Mouse (Mus musculus) myocyte (in vitro differentiated cells): ENCODE measurements around the gene Cptp. TPM values are rescaled to one million over a fixed set of nuclear protein-coding genes. Genes with fewer than 3 reads are reported as not detected.

ENCODE experiments used
- H3K27me3 ChIP-seq: one replicate; pipeline ENCODE4 v1.6.1; 2011; ENCODE audit not compliant: control insufficient read depth, insufficient read depth, insufficient read length
- H3K36me3 ChIP-seq: one replicate; pipeline ENCODE4 v1.6.1; 2011; ENCODE audit not compliant: control insufficient read depth, insufficient read depth
- H3K4me2 ChIP-seq: one replicate; pipeline ENCODE4 v1.6.1; 2011; ENCODE audit warnings: low read depth, control low read depth
- H3K4me3 ChIP-seq: one replicate; pipeline ENCODE4 v1.5.1; 2011; ENCODE audit warnings: mild to moderate bottlenecking, control low read depth, moderate library complexity
- H3K79me2 ChIP-seq: one replicate; pipeline ENCODE4 v1.6.1; 2011; ENCODE audit not compliant: control insufficient read depth, insufficient read depth
- H3ac ChIP-seq: one replicate; pipeline ENCODE4 v1.6.1; 2011; ENCODE audit not compliant: control insufficient read depth, insufficient read length
- CEBPB ChIP-seq: IDR thresholded peaks from 2 replicates; pipeline ENCODE4 v1.6.1; 2011; ENCODE audit warnings: mild to moderate bottlenecking, moderate library complexity; ENCODE audit not compliant: poor library complexity, insufficient read depth, severe bottlenecking
- E2F4 ChIP-seq: IDR thresholded peaks from one replicate; pipeline ENCODE4 v1.6.1; 2011; ENCODE audit warnings: mild to moderate bottlenecking, control low read depth, moderate library complexity; ENCODE audit not compliant: insufficient read depth
- MAX ChIP-seq: IDR thresholded peaks from one replicate; pipeline ENCODE4 v1.6.1; 2011; ENCODE audit warnings: low read depth, mild to moderate bottlenecking, control low read depth
- MYOD1 ChIP-seq, 3 experiments: IDR thresholded peaks; one replicate each; pipeline ENCODE4 v1.6.1; 2011; ENCODE audit warnings: control low read depth in 2 of 3, low read depth in 2 of 3, mild to moderate bottlenecking in 2 of 3, moderate library complexity in 1 of 3; ENCODE audit not compliant: insufficient read length in 2 of 3, control insufficient read depth in 1 of 3
- MYOG ChIP-seq, 3 experiments: IDR thresholded peaks; one replicate each; pipeline ENCODE4 v1.6.1; 2011; ENCODE audit warnings: control low read depth in 2 of 3, low read depth in 2 of 3, mild to moderate bottlenecking in 2 of 3; ENCODE audit not compliant: insufficient read length in 2 of 3, control insufficient read depth in 1 of 3, insufficient read depth in 1 of 3
- POLR2A ChIP-seq: IDR thresholded peaks from one replicate; pipeline ENCODE4 v1.6.1; 2011; ENCODE audit warnings: low read depth, mild to moderate bottlenecking, control low read depth, moderate library complexity; ENCODE audit not compliant: insufficient read length
- POLR2AphosphoS2 ChIP-seq: IDR thresholded peaks from one replicate; pipeline ENCODE4 v1.6.1; 2011; ENCODE audit warnings: low read depth, control low read depth; ENCODE audit not compliant: insufficient read length
- REST ChIP-seq: IDR thresholded peaks from one replicate; pipeline ENCODE4 v1.6.1; 2011; ENCODE audit warnings: mild to moderate bottlenecking, control low read depth, moderate library complexity; ENCODE audit not compliant: insufficient read depth, insufficient read length
- SRF ChIP-seq: IDR thresholded peaks from one replicate; pipeline ENCODE4 v1.6.1; 2011; ENCODE audit warnings: low read depth; ENCODE audit not compliant: control insufficient read depth, insufficient read length
- TCF12 ChIP-seq: IDR thresholded peaks from one replicate; pipeline ENCODE4 v1.6.1; 2011; ENCODE audit warnings: mild to moderate bottlenecking, control low read depth; ENCODE audit not compliant: poor library complexity, insufficient read depth, severe bottlenecking
- TCF3 ChIP-seq: IDR thresholded peaks from one replicate; pipeline ENCODE4 v1.6.1; 2011; ENCODE audit warnings: low read depth, control low read depth; ENCODE audit not compliant: insufficient read length
- USF1 ChIP-seq: IDR thresholded peaks from one replicate; pipeline ENCODE4 v1.6.1; 2011; ENCODE audit warnings: low read depth, mild to moderate bottlenecking, control low read depth, moderate library complexity
- polyA plus RNA-seq: library from polyadenylated mRNA; unstranded; fragments of >200 nt; fragmentation: generic; extraction: Trizol; gene quantifications from one replicate; pipeline ENCODE4 v1.2.1, GENCODE M21; 2012; ENCODE audit warnings: missing spikeins

Gene Cptp
- polyA plus RNA-seq, 1 experiment, result 10.5 TPM

DNA sequence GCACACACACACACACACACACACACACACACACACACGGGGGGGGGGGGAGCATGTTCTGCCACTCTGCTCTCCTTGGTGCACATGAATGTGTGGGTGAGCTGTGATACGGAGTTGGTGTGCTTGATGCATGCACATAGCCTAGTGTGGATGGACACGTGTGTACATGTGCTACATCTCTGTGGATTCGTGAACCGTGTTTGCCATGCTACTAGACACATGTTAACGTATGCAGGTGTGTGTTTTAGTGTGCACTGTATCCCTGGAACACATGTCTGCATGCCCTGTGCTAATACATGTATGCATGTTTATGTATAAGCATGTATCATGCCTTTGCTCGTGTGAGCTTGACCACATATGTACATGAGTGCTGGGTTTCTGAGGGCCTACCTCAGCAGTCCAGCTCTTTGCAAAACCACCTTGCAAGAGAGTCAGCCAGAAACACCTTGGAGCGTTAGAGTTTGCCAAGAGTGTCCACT, 24.0 kb upstream of the Cptp start:
- no peaks in the 10 kb centered on the region for H3K27me3 ChIP-seq
- H3K79me2 ChIP-seq, result peaks cover 35% of the 10 kb centered on the region
- no peaks in the 10 kb centered on the region for H3K36me3 ChIP-seq
- peak overlapping the region; percentile 83 for H3K4me2 ChIP-seq
- no peak for TF ChIP-seq TCF3
- TF ChIP-seq MYOG (IDR thresholded peaks at IDR 0.05; ENCODE audit: control insufficient read depth in 1 of 3, insufficient read depth in 1 of 3, insufficient read length in 2 of 3, low read depth in 2 of 3), result no peak
- TF ChIP-seq CEBPB, result no peak
- TF ChIP-seq MAX, result no peak
- TF ChIP-seq E2F4, result no peak
- peak overlapping the region; percentile 78 for H3K4me3 ChIP-seq
- H3ac ChIP-seq, result peak overlapping the region; percentile 94

DNA sequence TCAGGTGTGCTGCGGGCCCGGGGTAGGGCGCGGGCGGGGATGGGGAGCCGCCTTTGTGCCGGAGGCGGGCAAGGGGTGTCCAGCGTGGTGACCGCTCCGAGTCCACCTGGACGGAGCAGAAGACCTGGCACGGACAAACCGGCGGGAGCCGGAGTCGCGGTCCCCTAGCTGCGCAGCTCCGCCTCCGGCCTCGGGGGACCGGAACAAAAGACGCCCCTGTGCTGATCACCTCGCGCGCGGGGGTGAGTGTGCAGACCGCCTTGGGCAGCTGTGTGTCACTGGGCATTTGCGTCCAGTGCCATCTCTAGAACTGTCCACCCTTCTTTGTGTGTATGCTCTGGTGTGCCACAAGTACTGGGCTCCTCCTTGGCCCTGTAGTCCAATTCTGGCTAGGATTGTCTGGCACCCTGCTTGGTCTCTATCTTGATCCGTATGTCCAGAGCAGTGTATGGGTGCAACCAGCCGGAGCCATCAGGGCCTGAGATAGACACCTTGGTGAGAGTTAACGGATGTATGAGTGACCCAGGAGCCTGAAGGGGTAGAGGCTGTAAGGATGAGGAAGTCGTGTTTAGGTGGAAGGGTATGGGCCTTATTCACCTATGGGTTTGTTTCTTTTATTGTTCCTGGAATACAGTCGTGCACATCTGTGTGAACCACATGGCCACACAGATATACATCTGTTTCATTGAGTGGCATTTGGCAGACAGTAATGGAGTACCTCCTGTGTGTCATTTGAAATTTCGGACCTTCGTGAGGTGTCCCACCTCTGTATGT, 23.4 kb upstream of the Cptp start:
- Histone ChIP-seq H3K79me2 (peaks cover 35% of the 10 kb centered on the region), H3K36me3 (no peaks in the 10 kb centered on the region), H3K27me3 (no peaks in the 10 kb centered on the region), H3K4me3 (peak overlapping the region; percentile 78), H3ac (peak overlapping the region; percentile 94), H3K4me2 (peak overlapping the region; percentile 83)
- TF ChIP-seq MYOG (IDR thresholded peaks at IDR 0.05; ENCODE audit: control insufficient read depth in 1 of 3, insufficient read depth in 1 of 3, insufficient read length in 2 of 3, low read depth in 2 of 3), result no peak
- TF ChIP-seq POLR2A, result no peak
- TF ChIP-seq MAX, result no peak
- no peak for TF ChIP-seq POLR2AphosphoS2
- TF ChIP-seq TCF12, result no peak
- no peak for TF ChIP-seq SRF
- TF ChIP-seq REST, result no peak
- TF ChIP-seq E2F4, result no peak
- no peak for TF ChIP-seq TCF3

DNA sequence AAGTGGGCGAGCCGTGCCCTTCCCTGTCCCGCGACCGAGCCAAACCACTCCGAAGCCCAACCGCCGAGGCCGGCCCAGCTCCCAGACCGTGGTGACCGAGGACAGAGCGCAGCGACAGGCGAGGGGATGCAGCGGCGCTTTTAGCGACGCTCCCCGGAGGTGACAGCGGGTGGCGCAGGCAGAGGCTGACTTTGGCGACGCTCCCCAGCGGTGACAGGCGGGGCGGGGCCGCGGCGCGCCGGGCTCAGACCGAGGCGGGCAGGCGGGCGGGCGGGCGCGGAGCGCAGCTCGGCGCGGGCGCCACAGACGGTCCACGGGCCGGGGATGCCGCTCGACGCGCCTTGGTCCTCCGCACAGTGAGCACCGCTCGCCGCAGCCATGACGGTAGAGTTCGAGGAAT, 22.8 kb upstream of the Cptp start:
- Histone ChIP-seq H3K36me3 (peaks cover 5% of the 10 kb centered on the region), H3K27me3 (no peaks in the 10 kb centered on the region), H3K4me3 (peak overlapping the region; percentile 78), H3ac (peak overlapping the region; percentile 94), H3K79me2 (peaks cover 35% of the 10 kb centered on the region), H3K4me2 (peak overlapping the region; percentile 83)
- TF ChIP-seq USF1 (no peak), REST (no peak), POLR2A (peak; percentile 98), MYOD1 (IDR thresholded peaks at IDR 0.05; ENCODE audit: control insufficient read depth in 1 of 3, insufficient read length in 2 of 3, low read depth in 2 of 3) (peak in 1 of 3 experiments; percentile 37), MYOG (IDR thresholded peaks at IDR 0.05; ENCODE audit: control insufficient read depth in 1 of 3, insufficient read depth in 1 of 3, insufficient read length in 2 of 3, low read depth in 2 of 3) (peak in 1 of 3 experiments; percentile 48), TCF12 (no peak), POLR2AphosphoS2 (peak; percentile 84), TCF3 (no peak)

DNA sequence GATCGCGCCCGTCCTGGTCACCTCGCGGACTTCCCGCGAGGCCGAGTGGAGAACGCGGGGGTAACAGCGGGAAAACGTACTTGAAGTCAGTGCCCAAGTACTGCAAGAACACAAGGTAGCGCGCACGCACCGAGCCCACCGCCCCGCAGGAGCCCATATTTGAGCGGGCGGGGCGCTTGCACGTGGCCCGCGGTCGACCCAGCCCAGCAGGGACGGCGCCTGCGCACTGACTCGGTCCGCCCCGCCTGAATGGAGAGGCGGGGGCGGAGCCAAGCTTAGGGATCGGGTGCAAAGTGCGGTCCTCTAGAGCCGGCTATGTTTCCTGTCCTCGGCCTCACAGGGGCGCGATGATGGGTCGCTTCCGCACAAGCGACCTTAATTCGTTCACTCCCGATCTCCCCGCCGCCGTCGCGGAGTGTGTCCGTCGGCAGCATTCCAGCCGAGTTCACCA, 22.3 kb upstream of the Cptp start, which contains the start of the genes Pusl1 and Acap3:
Gene Pusl1 (minus strand): TSS at position 231 of the 451 bp plus-strand sequence.
Gene Acap3 (plus strand): TSS at position 272 of the 451 bp plus-strand sequence.
- TF ChIP-seq TCF12, result no peak
- TF ChIP-seq USF1, result peak; percentile 19
- no peak for TF ChIP-seq MAX
- TF ChIP-seq POLR2AphosphoS2, result peak; percentile 68
- TF ChIP-seq MYOD1 (IDR thresholded peaks at IDR 0.05; ENCODE audit: control insufficient read depth in 1 of 3, insufficient read length in 2 of 3, low read depth in 2 of 3), result no peak
- TF ChIP-seq E2F4, result no peak
- TF ChIP-seq POLR2A, result peak; percentile 78
- TF ChIP-seq SRF, result no peak

DNA sequence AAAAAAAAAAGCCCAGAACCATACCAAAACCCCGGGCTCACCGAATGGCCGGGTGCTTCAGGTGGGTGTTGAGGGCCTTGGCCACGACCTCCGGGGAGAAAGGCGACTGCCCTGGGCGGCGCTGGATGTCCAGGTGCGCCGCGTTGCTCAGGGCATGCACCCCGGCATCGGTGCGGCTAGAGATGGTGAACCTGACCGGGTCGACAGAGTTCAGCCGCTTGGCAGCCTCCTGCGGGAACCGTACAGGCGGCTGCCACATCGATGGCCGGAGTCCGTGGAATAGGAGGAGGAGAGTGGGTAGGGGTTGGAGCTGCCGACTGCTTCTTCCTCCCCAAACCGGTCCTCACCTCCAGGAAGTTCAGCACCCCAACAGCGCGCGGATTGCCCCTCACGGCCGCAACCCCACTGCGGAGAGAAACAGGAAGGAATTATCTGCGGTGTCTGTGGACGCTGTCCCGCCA, 21.8 kb upstream of the Cptp start:
- Histone ChIP-seq H3ac (peak overlapping the region; percentile 94), H3K4me2 (peak overlapping the region; percentile 82), H3K27me3 (no peaks in the 10 kb centered on the region), H3K4me3 (peak overlapping the region; percentile 78), H3K79me2 (peaks cover 30% of the 10 kb centered on the region), H3K36me3 (peaks cover 5% of the 10 kb centered on the region)
- TF ChIP-seq MYOG (IDR thresholded peaks at IDR 0.05; ENCODE audit: control insufficient read depth in 1 of 3, insufficient read depth in 1 of 3, insufficient read length in 2 of 3, low read depth in 2 of 3), result no peak
- TF ChIP-seq E2F4, result no peak
- TF ChIP-seq USF1, result no peak
- TF ChIP-seq TCF3, result no peak
- no peak for TF ChIP-seq CEBPB
- TF ChIP-seq POLR2AphosphoS2, result no peak
- TF ChIP-seq TCF12, result no peak
- no peak for TF ChIP-seq REST
- no peak for TF ChIP-seq POLR2A
- no peak for TF ChIP-seq SRF
- TF ChIP-seq MAX, result no peak
- TF ChIP-seq MYOD1 (IDR thresholded peaks at IDR 0.05; ENCODE audit: control insufficient read depth in 1 of 3, insufficient read length in 2 of 3, low read depth in 2 of 3), result no peak

More for the DNA sequence above, 22.3 kb upstream of the Cptp start, which contains the start of the genes Pusl1 and Acap3:
- Histone ChIP-seq H3K27me3 (no peaks in the 10 kb centered on the region), H3K79me2 (peaks cover 35% of the 10 kb centered on the region), H3K4me3 (peak within 1 kb of the TSS; percentile 78), H3K36me3 (peaks cover 5% of the 10 kb centered on the region), H3ac (peak within 1 kb of the TSS; percentile 94), H3K4me2 (peak within 1 kb of the TSS; percentile 83)
